Mouse (Mus musculus): Measurements from ENCODE around the gene Col5a1. TPM values are rescaled to one million over a fixed set of nuclear protein-coding genes. Genes with fewer than 3 reads are reported as not detected.

Col5a1 gene
- polyA plus RNA-seq, 1 experiment from 2014 or later = 21.7 TPM

GRCm38 (mm10) chr2:27910501-27910900 is 24.3 kb downstream of the Col5a1 start:
- H3K27ac ChIP-seq = no peak overlapping the region
- H3K9me3 ChIP-seq = no peaks in the 10 kb centered on the region
- WGBS = 83% methylated on average over 3 of the region's 3 CpGs
- no peaks in the 10 kb centered on the region for H3K27me3 ChIP-seq
- H3K4me1 ChIP-seq = no peaks in the 10 kb centered on the region
- no peak overlapping the region for H3K9ac ChIP-seq
- H3K4me2 ChIP-seq = no peak overlapping the region
- no peak overlapping the region for H3K4me3 ChIP-seq (replicated peaks)
- H3K36me3 ChIP-seq (replicated peaks) = no peaks in the 10 kb centered on the region
- ATAC-seq (ENCODE audit: low FRiP score) = no peak

DNA sequence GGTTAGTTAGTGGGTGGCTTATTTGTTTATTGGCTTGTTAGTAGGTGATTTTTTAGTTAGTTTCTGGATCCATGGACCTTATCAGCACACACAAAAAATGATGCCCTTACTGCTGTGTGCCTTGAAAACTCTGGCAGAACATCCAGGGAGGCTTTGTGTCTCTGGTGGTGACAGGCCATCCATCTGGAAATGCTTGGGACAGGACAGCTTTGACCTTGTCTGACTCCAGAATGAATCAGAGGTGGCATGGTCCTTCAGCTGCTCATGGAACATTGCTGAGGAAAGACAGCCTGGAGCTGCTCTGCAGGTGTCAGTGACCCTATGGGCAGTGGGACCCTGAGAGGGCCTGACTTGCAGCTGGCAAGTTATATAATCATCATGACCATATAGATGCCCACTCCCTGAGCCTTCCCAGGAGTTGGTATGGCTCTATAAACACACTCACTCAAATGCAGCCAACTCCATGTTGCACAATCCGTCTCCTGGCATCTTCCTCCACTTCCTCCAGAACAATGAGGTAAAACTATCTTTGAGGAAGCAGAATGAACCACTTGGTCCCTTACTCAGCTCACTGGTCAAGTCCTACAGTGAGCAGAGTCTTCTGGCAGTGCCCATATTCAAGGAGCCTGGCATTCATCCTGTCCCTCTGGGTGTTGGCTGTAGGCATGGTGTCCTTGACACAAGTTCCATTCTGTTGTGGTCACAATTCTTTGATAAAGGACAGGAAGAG is 26.5 kb downstream of the Col5a1 start:
- 0 out of 2 replicates have a peak, but pooled peaks cover 2% of the 10 kb centered on the region for H3K4me1 ChIP-seq
- H3K9me3 ChIP-seq = no peaks in the 10 kb centered on the region
- H3K36me3 ChIP-seq (replicated peaks) = no peaks in the 10 kb centered on the region
- H3K4me2 ChIP-seq = no peak overlapping the region
- ATAC-seq (ENCODE audit: low FRiP score) = no peak
- no peak overlapping the region for H3K27ac ChIP-seq
- H3K27me3 ChIP-seq = no peaks in the 10 kb centered on the region
- H3K9ac ChIP-seq = no peak overlapping the region
- WGBS = 76% methylated on average over 1 of the region's 1 CpGs
- no peak overlapping the region for H3K4me3 ChIP-seq (replicated peaks)

GRCm38 (mm10) chr2:27915726-27916125 is 29.5 kb downstream of the Col5a1 start:
- ATAC-seq (ENCODE audit: low FRiP score) = no peak

DNA sequence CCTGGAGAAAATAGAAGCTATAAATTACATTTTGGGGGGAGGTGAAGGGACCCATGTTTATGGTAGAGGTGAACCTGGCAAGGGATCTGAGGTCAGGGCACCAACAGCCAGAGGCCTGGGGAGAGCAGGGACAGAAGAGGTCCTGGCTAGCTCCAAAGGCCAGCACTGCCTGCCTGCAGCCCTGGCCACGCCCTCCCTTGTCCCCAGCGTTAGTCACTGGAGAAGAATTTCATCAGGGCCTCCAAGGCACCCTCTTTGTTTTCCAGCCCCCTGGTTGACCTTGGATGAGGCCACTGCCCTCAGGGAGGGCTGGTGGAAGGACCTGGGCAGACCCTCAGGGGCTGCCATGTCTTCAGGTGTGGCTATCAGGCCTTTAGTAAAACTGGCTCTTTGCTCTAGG is 30.1 kb downstream of the Col5a1 start:
- 53% methylated on average over 2 of the region's 2 CpGs for WGBS

More at GRCm38 (mm10) chr2:27915726-27916125, 29.5 kb downstream of the Col5a1 start:
- H3K4me3 ChIP-seq (replicated peaks) = no peak overlapping the region
- 74% methylated on average over 4 of the region's 4 CpGs for WGBS
- H3K27ac ChIP-seq = no peak overlapping the region
- 0 out of 2 replicates have a peak, but pooled peaks cover 2% of the 10 kb centered on the region for H3K4me1 ChIP-seq
- no peaks in the 10 kb centered on the region for H3K36me3 ChIP-seq (replicated peaks)
- no peaks in the 10 kb centered on the region for H3K9me3 ChIP-seq
- H3K9ac ChIP-seq = no peak overlapping the region
- no peak overlapping the region for H3K4me2 ChIP-seq
- no peaks in the 10 kb centered on the region for H3K27me3 ChIP-seq

GRCm38 (mm10) chr2:27917177-27917576 is 31.0 kb downstream of the Col5a1 start:
- H3K4me2 ChIP-seq = no peak overlapping the region
- no peak for ATAC-seq (ENCODE audit: low FRiP score)
- no peak overlapping the region for H3K9ac ChIP-seq
- no peak overlapping the region for H3K4me3 ChIP-seq (replicated peaks)
- no peak overlapping the region for H3K27ac ChIP-seq
- H3K36me3 ChIP-seq (replicated peaks) = no peaks in the 10 kb centered on the region
- 0 out of 2 replicates have a peak, but pooled peaks cover 2% of the 10 kb centered on the region for H3K4me1 ChIP-seq
- WGBS = 92% methylated on average over 3 of the region's 3 CpGs
- H3K9me3 ChIP-seq = no peaks in the 10 kb centered on the region
- H3K27me3 ChIP-seq = no peaks in the 10 kb centered on the region

More for the DNA sequence above, 30.1 kb downstream of the Col5a1 start:
- no peak overlapping the region for H3K27ac ChIP-seq
- no peak for ATAC-seq (ENCODE audit: low FRiP score)
- no peak overlapping the region for H3K4me3 ChIP-seq (replicated peaks)
- no peaks in the 10 kb centered on the region for H3K9me3 ChIP-seq
- no peak overlapping the region for H3K9ac ChIP-seq
- H3K27me3 ChIP-seq = no peaks in the 10 kb centered on the region
- H3K4me2 ChIP-seq = no peak overlapping the region
- no peaks in the 10 kb centered on the region for H3K36me3 ChIP-seq (replicated peaks)
- H3K4me1 ChIP-seq = 0 out of 2 replicates have a peak, but pooled peaks cover 2% of the 10 kb centered on the region

- Histone ChIP-seq H3K27ac (no peak overlapping the region), H3K9ac (no peak overlapping the region), H3K36me3 (replicated peaks) (no peaks in the 10 kb centered on the region), H3K4me2 (no peak overlapping the region), H3K4me3 (replicated peaks) (no peak overlapping the region), H3K4me1 (0 out of 2 replicates have a peak, but pooled peaks cover 2% of the 10 kb centered on the region), H3K27me3 (no peaks in the 10 kb centered on the region), H3K9me3 (no peaks in the 10 kb centered on the region)
- WGBS = 82% methylated on average over 7 of the region's 7 CpGs
- no peak for ATAC-seq (ENCODE audit: low FRiP score)
These were observed 31.9 kb downstream of the Col5a1 start for GRCm38 (mm10) chr2:27918106-27918505.

- H3K36me3 ChIP-seq (replicated peaks) = no peaks in the 10 kb centered on the region
- H3K9me3 ChIP-seq = no peaks in the 10 kb centered on the region
- no peak overlapping the region for H3K4me3 ChIP-seq (replicated peaks)
- H3K4me1 ChIP-seq = 0 out of 2 replicates have a peak, but pooled peaks cover 2% of the 10 kb centered on the region
- no peaks in the 10 kb centered on the region for H3K27me3 ChIP-seq
- no peak overlapping the region for H3K9ac ChIP-seq
- H3K4me2 ChIP-seq = no peak overlapping the region
- no peak for ATAC-seq (ENCODE audit: low FRiP score)
- H3K27ac ChIP-seq = no peak overlapping the region
- WGBS = 93% methylated on average over 6 of the region's 6 CpGs
These were observed 33.2 kb downstream of the Col5a1 start for GRCm38 (mm10) chr2:27919309-27919850.

DNA sequence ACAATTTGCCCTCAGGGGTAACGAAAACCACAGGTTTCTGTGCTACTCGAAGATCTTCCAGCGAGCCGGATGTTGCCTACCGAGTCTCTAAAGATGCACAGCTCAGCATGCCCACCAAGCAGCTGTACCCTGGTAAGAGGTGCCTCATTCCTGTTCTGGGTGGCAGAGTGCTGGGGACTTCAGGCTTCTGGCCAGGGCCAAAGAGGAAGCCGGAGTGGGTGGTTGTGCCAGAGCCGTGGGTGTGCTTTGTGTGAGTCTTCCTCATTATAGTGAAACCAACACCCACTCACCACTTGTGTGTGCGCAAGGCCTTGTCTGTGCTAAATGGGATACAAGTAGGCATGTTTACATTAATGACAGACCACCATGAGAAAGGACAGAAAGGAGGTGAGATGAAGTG is 35.8 kb downstream of the Col5a1 start:
- ATAC-seq (ENCODE audit: low FRiP score) = no peak
- Histone ChIP-seq H3K4me1 (no peaks in the 10 kb centered on the region), H3K36me3 (replicated peaks) (no peaks in the 10 kb centered on the region), H3K27ac (no peak overlapping the region), H3K4me2 (no peak overlapping the region), H3K27me3 (no peaks in the 10 kb centered on the region), H3K9ac (no peak overlapping the region), H3K4me3 (replicated peaks) (no peak overlapping the region), H3K9me3 (no peaks in the 10 kb centered on the region)
- 89% methylated on average over 8 of the region's 8 CpGs for WGBS

- H3K9ac ChIP-seq = no peak overlapping the region
- no peak overlapping the region for H3K4me2 ChIP-seq
- WGBS = 91% methylated on average over 6 of the region's 6 CpGs
- ATAC-seq (ENCODE audit: low FRiP score) = no peak
- no peaks in the 10 kb centered on the region for H3K4me1 ChIP-seq
- H3K27ac ChIP-seq = no peak overlapping the region
- no peaks in the 10 kb centered on the region for H3K9me3 ChIP-seq
- H3K36me3 ChIP-seq (replicated peaks) = no peaks in the 10 kb centered on the region
- H3K27me3 ChIP-seq = no peaks in the 10 kb centered on the region
- no peak overlapping the region for H3K4me3 ChIP-seq (replicated peaks)
These were observed 37.5 kb downstream of the Col5a1 start for GRCm38 (mm10) chr2:27923718-27924117.

GRCm38 (mm10) chr2:27924463-27924862 is 38.2 kb downstream of the Col5a1 start:
- no peak for ATAC-seq (ENCODE audit: low FRiP score)
- no peaks in the 10 kb centered on the region for H3K27me3 ChIP-seq

GRCm38 (mm10) chr2:27926478-27927165 is 40.4 kb downstream of the Col5a1 start:
- H3K27me3 ChIP-seq = no peaks in the 10 kb centered on the region
- no peak overlapping the region for H3K9ac ChIP-seq
- ATAC-seq (ENCODE audit: low FRiP score) = no peak
- H3K9me3 ChIP-seq = no peaks in the 10 kb centered on the region
- H3K36me3 ChIP-seq (replicated peaks) = no peaks in the 10 kb centered on the region
- WGBS = 54% methylated on average over 7 of the region's 7 CpGs
- H3K27ac ChIP-seq = no peak overlapping the region
- no peaks in the 10 kb centered on the region for H3K4me1 ChIP-seq
- no peak overlapping the region for H3K4me2 ChIP-seq
- no peak overlapping the region for H3K4me3 ChIP-seq (replicated peaks)

More at GRCm38 (mm10) chr2:27924463-27924862, 38.2 kb downstream of the Col5a1 start:
- Histone ChIP-seq H3K27ac (no peak overlapping the region), H3K36me3 (replicated peaks) (no peaks in the 10 kb centered on the region), H3K9me3 (no peaks in the 10 kb centered on the region), H3K4me2 (no peak overlapping the region), H3K4me3 (replicated peaks) (no peak overlapping the region), H3K4me1 (no peaks in the 10 kb centered on the region), H3K9ac (no peak overlapping the region)
- 85% methylated on average over 3 of the region's 3 CpGs for WGBS

DNA sequence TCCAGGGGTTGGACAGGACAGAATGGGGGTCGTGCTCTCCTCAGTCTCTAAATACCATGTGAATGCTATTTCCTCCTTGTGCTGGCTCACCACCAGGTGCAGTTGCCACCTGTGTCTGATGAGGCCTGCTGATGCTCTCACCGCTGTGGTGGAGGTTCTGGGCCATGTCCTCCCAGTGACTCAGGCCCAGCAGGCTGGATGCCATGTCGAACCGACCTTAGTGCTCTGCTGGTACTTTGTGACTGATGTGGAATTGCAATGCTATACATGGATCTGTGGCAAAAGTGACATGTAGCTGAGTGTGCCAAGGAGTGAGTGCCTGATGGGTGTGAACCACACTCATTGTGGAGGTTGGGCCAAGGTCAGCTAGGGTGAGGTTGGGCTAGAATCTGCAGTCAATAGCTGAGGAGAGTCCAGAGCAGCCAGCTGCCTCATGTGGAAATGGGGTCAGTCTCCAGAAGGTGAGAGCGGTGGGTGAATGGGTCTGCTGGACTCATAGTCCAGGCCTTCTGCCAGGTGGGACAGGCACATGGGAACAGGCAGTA is 44.3 kb downstream of the Col5a1 start:
- WGBS = 90% methylated on average over 5 of the region's 5 CpGs
- ATAC-seq (ENCODE audit: low FRiP score) = no peak
- Histone ChIP-seq H3K36me3 (replicated peaks) (no peaks in the 10 kb centered on the region), H3K27me3 (no peaks in the 10 kb centered on the region), H3K9ac (no peak overlapping the region), H3K4me3 (replicated peaks) (no peak overlapping the region), H3K4me2 (no peak overlapping the region), H3K9me3 (no peaks in the 10 kb centered on the region), H3K27ac (no peak overlapping the region), H3K4me1 (peaks cover 22% of the 10 kb centered on the region)
